Mouse (Mus musculus): ENCODE measurements around the gene Tbl1xr1. TPM values are rescaled to one million over a fixed set of nuclear protein-coding genes. Genes with fewer than 3 reads are reported as not detected.

Gene Tbl1xr1
- total and polyA plus RNA-seq, 3 experiments = 13.5 to 67.2 (median 63.2) TPM

DNA sequence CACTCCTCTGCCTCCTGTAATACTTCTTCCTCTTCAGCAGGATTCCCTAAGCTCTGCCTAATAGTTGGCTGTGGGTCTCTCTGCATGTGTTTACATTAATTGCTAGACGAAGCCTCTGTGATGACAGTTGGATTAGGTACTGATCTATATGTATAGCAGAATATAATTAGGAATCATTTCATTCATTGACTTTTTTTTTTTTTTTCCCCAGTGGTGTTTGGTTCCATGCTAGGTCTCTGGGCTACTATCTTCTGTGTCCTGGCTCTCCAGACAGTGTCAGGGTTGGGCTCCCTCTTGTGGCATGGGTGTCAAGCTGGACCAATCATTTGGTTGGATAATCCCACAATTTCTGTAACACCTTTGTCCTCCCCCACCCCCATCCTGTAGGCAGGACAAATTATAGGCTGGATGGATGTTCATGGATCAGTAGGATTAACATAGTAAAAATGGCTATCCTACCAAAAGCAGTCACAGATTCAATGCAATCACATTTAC is 71.0 kb downstream of the Tbl1xr1 start:
- intact Hi-C loops (cut with DNase I) = loop anchor here (2.0 to 10.0 kb wide), 4 partner anchors 211 to 1490 kb away; no protein-coding TSS in a partner anchor
- 74% methylated on average over 1 of the region's 1 CpGs for WGBS
- Histone ChIP-seq H3K36me3 (ENCODE audit: control insufficient read depth, insufficient read depth, low read length) (peaks cover 4% of the 10 kb centered on the region), H3K4me3 (no peak overlapping the region), H3K4me1 (ENCODE audit: control insufficient read depth, insufficient read depth, low read length) (peaks cover 5% of the 10 kb centered on the region), H3K27ac (no peak overlapping the region), H3K9ac (ENCODE audit: low read depth, low read length) (no peak overlapping the region), H3K79me2 (replicated peaks; ENCODE audit: control insufficient read depth, insufficient read depth, low read length) (peaks cover 5% of the 10 kb centered on the region), H3K27me3 (ENCODE audit: control insufficient read depth, insufficient read depth, low read length) (no peaks in the 10 kb centered on the region)
- TF ChIP-seq POLR2A (IDR thresholded peaks at IDR 0.05; ENCODE audit: insufficient read depth, low read depth, low read length) (no peak), EP300 (IDR thresholded peaks at IDR 0.05; ENCODE audit: insufficient read depth, low read depth, low read length) (no peak), CTCF (IDR thresholded peaks at IDR 0.05) (peak; percentile 65)
- DNase-seq = no peak

DNA sequence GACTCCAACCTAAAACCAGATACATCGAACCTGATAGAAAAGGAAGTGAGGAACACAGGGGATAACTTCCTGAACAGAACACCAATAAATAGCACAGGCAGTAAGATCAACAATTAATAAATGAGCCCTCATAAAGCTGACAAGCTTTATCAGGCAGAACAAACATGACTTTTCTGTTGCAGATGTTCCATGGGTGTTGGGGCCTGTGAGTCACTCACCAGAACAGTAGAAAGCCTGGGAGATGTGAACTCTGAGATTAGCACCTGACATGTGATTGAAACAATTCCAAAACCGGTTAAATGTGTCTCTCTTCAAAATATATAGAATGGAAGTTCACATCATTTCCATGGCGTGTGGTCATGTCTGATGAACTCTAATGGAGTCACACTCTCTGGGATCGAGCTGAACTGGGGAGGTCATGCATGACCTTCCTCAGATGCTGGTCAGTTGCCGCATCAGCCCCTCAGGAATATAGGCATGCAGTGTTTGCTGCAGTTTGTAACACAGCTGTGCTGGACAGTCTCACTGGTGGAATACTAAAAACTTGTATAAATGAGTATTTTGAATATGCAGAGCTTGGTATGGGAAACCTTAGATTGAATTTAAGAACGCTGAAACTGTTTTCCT is 72.0 kb downstream of the Tbl1xr1 start:
- DNase-seq = no peak
- intact Hi-C loops (cut with DNase I) = loop anchor here (5.0 to 10.0 kb wide), 3 partner anchors 334 to 1491 kb away; no protein-coding TSS in a partner anchor
- Histone ChIP-seq H3K9ac (ENCODE audit: low read depth, low read length) (no peak overlapping the region), H3K27me3 (ENCODE audit: control insufficient read depth, insufficient read depth, low read length) (no peaks in the 10 kb centered on the region), H3K36me3 (ENCODE audit: control insufficient read depth, insufficient read depth, low read length) (peaks cover 4% of the 10 kb centered on the region), H3K4me1 (ENCODE audit: control insufficient read depth, insufficient read depth, low read length) (peaks cover 2% of the 10 kb centered on the region), H3K4me3 (no peak overlapping the region), H3K27ac (no peak overlapping the region), H3K79me2 (replicated peaks; ENCODE audit: control insufficient read depth, insufficient read depth, low read length) (peaks cover 5% of the 10 kb centered on the region)
- no peak for TF ChIP-seq EP300 (IDR thresholded peaks at IDR 0.05; ENCODE audit: insufficient read depth, low read depth, low read length)
- TF ChIP-seq POLR2A (IDR thresholded peaks at IDR 0.05; ENCODE audit: insufficient read depth, low read depth, low read length) = no peak
- TF ChIP-seq CTCF (IDR thresholded peaks at IDR 0.05) = no peak
- 68% methylated on average over 6 of the region's 6 CpGs for WGBS

DNA sequence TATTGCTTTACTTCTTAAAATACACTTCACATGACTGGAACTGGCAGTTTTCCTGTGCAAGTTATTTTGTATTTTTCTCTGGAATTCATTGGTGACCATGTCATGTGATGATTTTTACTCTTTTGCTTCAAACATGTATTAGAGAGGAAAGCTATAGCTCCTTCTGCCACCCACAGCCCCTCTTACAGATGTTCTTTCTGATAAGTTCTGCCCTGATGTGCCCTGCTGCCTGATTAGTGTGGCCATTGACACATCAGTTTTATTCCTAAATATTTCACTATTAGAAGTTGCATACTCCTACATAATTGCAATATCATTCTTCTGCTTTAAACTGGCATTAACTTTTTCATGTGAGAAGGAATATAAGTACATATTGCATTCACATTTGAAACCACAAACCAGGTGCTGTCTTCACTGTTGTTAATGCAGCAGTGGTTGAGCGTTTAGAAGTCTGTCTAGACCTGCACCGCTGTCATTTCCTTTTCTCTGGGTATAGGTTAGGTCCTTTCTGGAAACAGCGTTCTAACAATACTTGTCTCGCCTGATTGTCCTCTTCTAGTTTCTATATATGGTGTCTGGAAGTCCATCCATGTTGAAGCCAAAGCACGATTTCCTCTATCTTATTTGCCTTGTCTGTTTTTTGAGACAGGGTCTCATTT is 74.5 kb downstream of the Tbl1xr1 start:
- Histone ChIP-seq H3K79me2 (replicated peaks; ENCODE audit: control insufficient read depth, insufficient read depth, low read length) (peaks cover 5% of the 10 kb centered on the region; the same call in 1 of the 2 replicates), H3K4me1 (ENCODE audit: control insufficient read depth, insufficient read depth, low read length) (peaks cover 2% of the 10 kb centered on the region), H3K9ac (ENCODE audit: low read depth, low read length) (no peak overlapping the region), H3K27me3 (ENCODE audit: control insufficient read depth, insufficient read depth, low read length) (no peaks in the 10 kb centered on the region), H3K36me3 (ENCODE audit: control insufficient read depth, insufficient read depth, low read length) (no peaks in the 10 kb centered on the region), H3K27ac (no peak overlapping the region), H3K4me3 (no peak overlapping the region)
- no peak for TF ChIP-seq EP300 (IDR thresholded peaks at IDR 0.05; ENCODE audit: insufficient read depth, low read depth, low read length)
- TF ChIP-seq POLR2A (IDR thresholded peaks at IDR 0.05; ENCODE audit: insufficient read depth, low read depth, low read length) = no peak
- no peak for TF ChIP-seq CTCF (IDR thresholded peaks at IDR 0.05)
- WGBS = 66% methylated on average over 5 of the region's 5 CpGs
- no peak for DNase-seq
- intact Hi-C loops (cut with DNase I) = no loop called here

DNA sequence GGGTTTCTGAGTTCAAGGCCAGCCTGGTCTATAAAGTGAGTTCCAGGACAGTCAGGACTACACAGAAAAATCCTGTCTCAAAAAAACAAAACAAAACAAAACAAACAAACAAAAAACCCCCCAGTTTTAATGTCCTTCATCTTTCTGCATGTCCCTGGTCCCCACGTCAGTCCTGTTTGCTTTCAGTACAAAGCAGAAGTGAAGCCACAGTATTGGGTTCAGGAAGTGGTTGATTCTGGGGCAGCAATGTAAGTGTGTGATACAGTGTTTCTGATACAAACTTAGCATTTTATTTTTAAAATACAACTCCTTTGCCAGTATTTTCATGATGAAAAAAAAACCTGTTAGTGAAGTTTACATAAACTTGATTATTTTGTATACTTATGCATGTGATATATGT is 76.3 kb downstream of the Tbl1xr1 start:
- intact Hi-C loops (cut with DNase I) = no loop called here
- H3K9ac ChIP-seq (ENCODE audit: low read depth, low read length) = no peak overlapping the region
- TF ChIP-seq EP300 (IDR thresholded peaks at IDR 0.05; ENCODE audit: insufficient read depth, low read depth, low read length) = no peak
- no peak for TF ChIP-seq POLR2A (IDR thresholded peaks at IDR 0.05; ENCODE audit: insufficient read depth, low read depth, low read length)
- no peak for TF ChIP-seq CTCF (IDR thresholded peaks at IDR 0.05)
- H3K4me1 ChIP-seq (ENCODE audit: control insufficient read depth, insufficient read depth, low read length) = peaks cover 2% of the 10 kb centered on the region
- H3K27me3 ChIP-seq (ENCODE audit: control insufficient read depth, insufficient read depth, low read length) = no peaks in the 10 kb centered on the region
- H3K27ac ChIP-seq = no peak overlapping the region
- H3K4me3 ChIP-seq = no peak overlapping the region
- 87% methylated on average over 1 of the region's 1 CpGs for WGBS
- no peak for DNase-seq
- H3K36me3 ChIP-seq (ENCODE audit: control insufficient read depth, insufficient read depth, low read length) = no peaks in the 10 kb centered on the region
- H3K79me2 ChIP-seq (replicated peaks; ENCODE audit: control insufficient read depth, insufficient read depth, low read length) = peaks cover 5% of the 10 kb centered on the region; the same call in 1 of the 2 replicates

DNA sequence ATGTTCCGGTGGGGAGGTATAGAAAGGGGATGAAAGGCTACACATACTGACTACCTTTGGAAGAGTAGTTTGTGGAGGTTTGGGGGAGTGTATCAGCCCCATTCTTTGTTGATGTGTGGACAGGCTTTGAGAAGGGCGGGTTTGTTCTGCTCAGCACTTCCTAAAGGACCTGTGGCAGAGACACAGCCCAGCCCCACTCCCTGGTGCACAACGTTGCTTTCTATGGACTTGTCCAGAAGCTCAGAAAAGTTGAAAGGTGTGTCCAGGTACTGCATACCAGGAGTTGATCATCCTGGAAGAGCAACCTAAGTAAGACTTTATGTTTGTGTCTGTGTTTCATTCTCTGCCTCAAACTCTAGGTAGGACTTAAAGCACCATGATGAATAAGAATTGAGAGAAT is 78.1 kb downstream of the Tbl1xr1 start:
- Histone ChIP-seq H3K4me3 (no peak overlapping the region), H3K9ac (ENCODE audit: low read depth, low read length) (no peak overlapping the region), H3K27ac (no peak overlapping the region), H3K4me1 (ENCODE audit: control insufficient read depth, insufficient read depth, low read length) (no peaks in the 10 kb centered on the region), H3K79me2 (replicated peaks; ENCODE audit: control insufficient read depth, insufficient read depth, low read length) (peaks cover 3% of the 10 kb centered on the region; the same call in 1 of the 2 replicates), H3K27me3 (ENCODE audit: control insufficient read depth, insufficient read depth, low read length) (no peaks in the 10 kb centered on the region), H3K36me3 (ENCODE audit: control insufficient read depth, insufficient read depth, low read length) (no peaks in the 10 kb centered on the region)
- TF ChIP-seq EP300 (IDR thresholded peaks at IDR 0.05; ENCODE audit: insufficient read depth, low read depth, low read length) = no peak
- TF ChIP-seq CTCF (IDR thresholded peaks at IDR 0.05) = no peak
- no peak for TF ChIP-seq POLR2A (IDR thresholded peaks at IDR 0.05; ENCODE audit: insufficient read depth, low read depth, low read length)
- WGBS = 86% methylated on average over 3 of the region's 3 CpGs
- no peak for DNase-seq
- intact Hi-C loops (cut with DNase I) = no loop called here

DNA sequence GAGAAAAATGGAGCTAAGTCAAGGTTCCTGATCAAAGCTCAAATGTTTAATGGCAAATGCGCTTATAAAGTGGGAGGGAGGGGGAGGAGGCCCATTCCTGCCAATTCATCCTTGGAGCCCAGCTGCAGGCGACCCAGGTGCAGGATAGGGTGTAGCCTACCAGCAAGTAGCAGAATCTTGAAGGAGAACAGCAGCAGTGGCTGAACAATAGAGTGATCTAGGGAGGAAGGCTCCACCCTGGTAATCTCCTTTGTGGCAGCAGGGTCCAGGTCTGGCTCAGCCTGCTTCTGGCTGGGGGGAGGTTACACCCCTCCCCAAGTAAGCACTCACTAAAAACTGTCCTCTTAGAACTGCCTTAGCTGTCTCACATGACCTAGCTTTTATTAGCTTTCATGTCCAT is 79.9 kb downstream of the Tbl1xr1 start:
- intact Hi-C loops (cut with DNase I) = no loop called here
- no peaks in the 10 kb centered on the region for H3K27me3 ChIP-seq (ENCODE audit: control insufficient read depth, insufficient read depth, low read length)
- no peaks in the 10 kb centered on the region for H3K4me1 ChIP-seq (ENCODE audit: control insufficient read depth, insufficient read depth, low read length)
- H3K79me2 ChIP-seq (replicated peaks; ENCODE audit: control insufficient read depth, insufficient read depth, low read length) = 0 out of 2 replicates have a peak, but pooled peaks cover 2% of the 10 kb centered on the region
- WGBS = 71% methylated on average over 2 of the region's 2 CpGs
- no peak overlapping the region for H3K4me3 ChIP-seq
- TF ChIP-seq POLR2A (IDR thresholded peaks at IDR 0.05; ENCODE audit: insufficient read depth, low read depth, low read length) (no peak), EP300 (IDR thresholded peaks at IDR 0.05; ENCODE audit: insufficient read depth, low read depth, low read length) (no peak), CTCF (IDR thresholded peaks at IDR 0.05) (no peak)
- no peak for DNase-seq
- no peak overlapping the region for H3K27ac ChIP-seq
- H3K9ac ChIP-seq (ENCODE audit: low read depth, low read length) = no peak overlapping the region
- no peaks in the 10 kb centered on the region for H3K36me3 ChIP-seq (ENCODE audit: control insufficient read depth, insufficient read depth, low read length)

All from heart, adult 2 months (tissue).